Mouse (Mus musculus): ENCODE results near the gene Ddc. TPM values are rescaled to one million over a fixed set of nuclear protein-coding genes. Genes with fewer than 3 reads are reported as not detected.

Ddc gene
- total RNA-seq, 4 experiments from 2014 or later = 0.40 to 0.85 (median 0.70) TPM

GRCm38 (mm10) chr11:11798690-11799089 lies 99.3 kb downstream of the Ddc start:
- DNase-seq (ENCODE audit: low spot score in 2 of 2) = no peak

- no peak for DNase-seq (ENCODE audit: low spot score in 2 of 2)
Measured at GRCm38 (mm10) chr11:11794626-11795025, 103.3 kb downstream of the Ddc start.

GRCm38 (mm10) chr11:11788521-11788974 lies 109.4 kb downstream of the Ddc start:
- DNase-seq (ENCODE audit: low spot score in 2 of 2) = peak; percentile 45 to 48

GRCm38 (mm10) chr11:11785457-11785856 lies 112.5 kb downstream of the Ddc start:
- no peak for DNase-seq (ENCODE audit: low spot score in 2 of 2)

- no peak for DNase-seq (ENCODE audit: low spot score in 2 of 2)
Measured at GRCm38 (mm10) chr11:11781728-11782127, 116.2 kb downstream of the Ddc start.

GRCm38 (mm10) chr11:11778345-11778744 lies 119.6 kb downstream of the Ddc start:
- no peak for DNase-seq (ENCODE audit: low spot score in 2 of 2)

GRCm38 (mm10) chr11:11777796-11778195 lies 120.1 kb downstream of the Ddc start:
- no peak for DNase-seq (ENCODE audit: low spot score in 2 of 2)

GRCm38 (mm10) chr11:11777246-11777645 lies 120.7 kb downstream of the Ddc start:
- DNase-seq (ENCODE audit: low spot score in 2 of 2) = no peak

GRCm38 (mm10) chr11:11776822-11777174 lies 121.1 kb downstream of the Ddc start:
- DNase-seq (ENCODE audit: low spot score in 2 of 2) = no peak

GRCm38 (mm10) chr11:11776071-11776821 lies 121.7 kb downstream of the Ddc start:
- DNase-seq (ENCODE audit: low spot score in 2 of 2) = no peak

GRCm38 (mm10) chr11:11774893-11775292 lies 123.1 kb downstream of the Ddc start:
- no peak for DNase-seq (ENCODE audit: low spot score in 2 of 2)

- DNase-seq (ENCODE audit: low spot score in 2 of 2) = no peak
Measured at GRCm38 (mm10) chr11:11774384-11774783, 123.6 kb downstream of the Ddc start.

- DNase-seq (ENCODE audit: low spot score in 2 of 2) = no peak
Measured at GRCm38 (mm10) chr11:11772196-11772595, 125.7 kb downstream of the Ddc start.

- DNase-seq (ENCODE audit: low spot score in 2 of 2) = no peak
Measured at GRCm38 (mm10) chr11:11770691-11771090, 127.3 kb downstream of the Ddc start.

GRCm38 (mm10) chr11:11769281-11769680 lies 128.7 kb downstream of the Ddc start:
- DNase-seq (ENCODE audit: low spot score in 2 of 2) = no peak

GRCm38 (mm10) chr11:11768057-11768456 lies 129.9 kb downstream of the Ddc start:
- no peak for DNase-seq (ENCODE audit: low spot score in 2 of 2)

- no peak for DNase-seq (ENCODE audit: low spot score in 2 of 2)
Measured at GRCm38 (mm10) chr11:11766736-11767135, 131.2 kb downstream of the Ddc start.

- DNase-seq (ENCODE audit: low spot score in 2 of 2) = no peak
Measured at GRCm38 (mm10) chr11:11766105-11766504, 131.8 kb downstream of the Ddc start.

- DNase-seq (ENCODE audit: low spot score in 2 of 2) = no peak
Measured at GRCm38 (mm10) chr11:11765414-11765813, 132.5 kb downstream of the Ddc start.

Measured in gastrocnemius, adult 8-10 months (tissue).